Mouse (Mus musculus) central nervous system, embryonic 18 days (tissue): ENCODE data around the gene 1700030K09Rik. TPM values are rescaled to one million over a fixed set of nuclear protein-coding genes. Genes with fewer than 3 reads are reported as not detected.

Source experiments
- polyA plus RNA-seq: library from polyadenylated mRNA; depleted of rRNA; stranded (reverse); fragments of >200 nt; gene quantifications from 2 replicates; pipeline ENCODE4 v1.2.3, GENCODE M21; 2012; rRNA removed

The 1700030K09Rik gene
- polyA plus RNA-seq: 16.8 and 17.8 TPM in 2 replicates

GRCm38 (mm10) chr8:72443338-72443993, at the start of gene 1700030K09Rik, which contains the start of gene Calr3:
Gene 1700030K09Rik (plus strand): TSS chr8:72443880.
Gene Calr3 (minus strand): TSS chr8:72443870.

GRCm38 (mm10) chr8:72421362-72422335, 22.0 kb upstream of the 1700030K09Rik start, which contains the start of gene Eps15l1:
Gene Eps15l1 (minus strand): TSS chr8:72421460.

GRCm38 (mm10) chr8:72474826-72475546, 31.3 kb downstream of the 1700030K09Rik start, which contains the start of gene Cherp:
Gene Cherp (minus strand): TSS chr8:72475226.

GRCm38 (mm10) chr8:72491680-72492621, 48.3 kb downstream of the 1700030K09Rik start, which contains the start of gene Slc35e1:
Gene Slc35e1 (minus strand): TSS chr8:72492614.

Other genes with a start within 250 kb of the 1700030K09Rik start
- not detected in 2 replicates for gene Cib3, start 231.0 kb upstream of the 1700030K09Rik start, polyA plus RNA-seq
- not detected in 2 replicates for gene Gm11034, start 230.2 kb upstream of the 1700030K09Rik start, polyA plus RNA-seq
- 90.0 and 91.8 TPM in 2 replicates for gene Fam32a, start 224.2 kb upstream of the 1700030K09Rik start, polyA plus RNA-seq
- 220 and 234 TPM in 2 replicates for gene Ap1m1, start 203.9 kb upstream of the 1700030K09Rik start, polyA plus RNA-seq
- 12.4 and 15.5 TPM in 2 replicates for gene Gm10282, start 138.6 kb upstream of the 1700030K09Rik start, polyA plus RNA-seq
- 7.6 and 8.7 TPM in 2 replicates for gene Klf2, start 124.8 kb upstream of the 1700030K09Rik start, polyA plus RNA-seq
- gene Eps15l1, start 22.4 kb upstream of the 1700030K09Rik start, polyA plus RNA-seq: 79.9 and 81.8 TPM in 2 replicates
- gene Calr3, start within 50 bp of the 1700030K09Rik start, polyA plus RNA-seq: 0.36 and 0.96 TPM in 2 replicates
- gene Cherp, start 31.3 kb downstream of the 1700030K09Rik start, polyA plus RNA-seq: 40.9 and 55.9 TPM in 2 replicates
- 27.6 and 29.9 TPM in 2 replicates for gene Slc35e1, start 48.7 kb downstream of the 1700030K09Rik start, polyA plus RNA-seq
- 12.7 and 13.1 TPM in 2 replicates for gene Med26, start 104.4 kb downstream of the 1700030K09Rik start, polyA plus RNA-seq
- gene Smim7, start 127.2 kb downstream of the 1700030K09Rik start, polyA plus RNA-seq: 92.9 and 98.5 TPM in 2 replicates
- gene Tmem38a, start 128.2 kb downstream of the 1700030K09Rik start, polyA plus RNA-seq: 35.7 and 43.0 TPM in 2 replicates
- 5.0 and 5.3 TPM in 2 replicates for gene Nwd1, start 202.8 kb downstream of the 1700030K09Rik start, polyA plus RNA-seq